Mouse (Mus musculus): Measurements from ENCODE around the gene Kank4.

GRCm38 (mm10) chr4:98845687-98846125 is 28.4 kb upstream of the Kank4 start:
- TF ChIP-seq GABPA (IDR thresholded peaks at IDR 0.05; ENCODE audit: low read depth, low read length) (no peak), USF1 (IDR thresholded peaks at IDR 0.05; ENCODE audit: low read depth, low read length) (no peak), CTCF (IDR thresholded peaks at IDR 0.05 in 2 of 3, conservative IDR thresholded peaks at IDR 0.05 in 1 of 3; ENCODE audit: control insufficient read depth in 1 of 3, insufficient read depth in 1 of 3, low read depth in 2 of 3, low read length in 3 of 3, poor library complexity in 1 of 3, severe bottlenecking in 1 of 3) (no peak), ZNF384 (IDR thresholded peaks at IDR 0.05; ENCODE audit: low read depth, low read length) (no peak), POLR2A (IDR thresholded peaks at IDR 0.05; ENCODE audit: control insufficient read depth in 1 of 2, insufficient read depth in 1 of 2, low read depth in 1 of 2, low read length in 2 of 2, poor library complexity in 1 of 2) (no peak), GATA1 (IDR thresholded peaks at IDR 0.05; ENCODE audit: low read depth, low read length) (no peak), SMC3 (IDR thresholded peaks at IDR 0.05; ENCODE audit: low read depth, low read length) (no peak)
